Mouse (Mus musculus): ENCODE measurements around the gene Ldb3.

GRCm38 (mm10) chr14:34541896-34542295 lies 46.6 kb downstream of the Ldb3 start:
- no peak for TF ChIP-seq CTCF (conservative IDR thresholded peaks at IDR 0.05; ENCODE audit: low read length)
- TF ChIP-seq POU5F1 (IDR thresholded peaks at IDR 0.05; ENCODE audit: borderline replicate concordance, low read length), result no peak
